Mouse (Mus musculus): ENCODE data around the gene Sqstm1. TPM values are rescaled to one million over a fixed set of nuclear protein-coding genes. Genes with fewer than 3 reads are reported as not detected.

The Sqstm1 gene
- 206 and 241 TPM in 2 replicates for polyA plus RNA-seq (2012)

DNA sequence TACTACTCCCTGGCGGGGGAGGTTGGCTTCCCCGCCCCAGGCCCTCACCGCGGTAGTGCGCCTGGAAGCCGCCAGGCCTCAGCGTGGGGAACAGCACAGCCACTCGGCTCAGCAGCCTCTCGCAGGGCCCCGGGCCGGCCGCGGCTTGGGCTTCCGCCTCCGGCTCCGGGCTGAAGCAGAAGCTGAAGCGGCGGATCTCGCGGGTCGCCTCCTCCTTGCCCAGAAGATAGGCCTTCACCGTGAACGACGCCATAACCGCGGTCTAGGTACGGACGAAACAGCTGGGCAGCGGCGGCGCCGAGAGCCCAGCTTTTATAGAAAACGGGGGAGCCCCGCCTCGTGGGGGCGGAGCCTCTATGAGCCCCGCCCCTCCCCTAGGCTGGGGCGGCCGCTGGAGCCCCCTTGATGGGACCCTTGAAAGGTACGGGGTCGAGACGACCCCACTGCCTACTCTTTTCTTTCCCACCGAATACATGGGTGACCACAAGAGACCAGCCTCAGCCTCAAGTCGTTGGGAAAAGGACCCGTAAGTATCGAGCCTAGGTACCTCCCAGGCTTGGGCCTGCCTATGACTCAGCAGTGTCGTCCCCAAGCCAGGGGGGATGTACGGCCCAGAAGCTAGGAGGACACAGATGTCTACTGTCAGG lies at the start of gene Sqstm1, which contains the start of gene Mgat4b:
Sqstm1 (minus strand) TSS at position 323 of the 647 bp plus-strand sequence.
Mgat4b (plus strand) TSS at position 386 of the 647 bp plus-strand sequence.

GRCm38 (mm10) chr11:50238324-50238723 lies 27.7 kb upstream of the Sqstm1 start, which contains the start of gene Ltc4s:
Gene Ltc4s, minus strand, starts transcription at chr11:50238616.

GRCm38 (mm10) chr11:50174111-50174729 lies 36.4 kb downstream of the Sqstm1 start, which contains the start of gene Mrnip:
Gene Mrnip, plus strand, starts transcription at chr11:50174444.

Other genes starting within 250 kb of the Sqstm1 start
- gene Rnf130, start 185.5 kb downstream of the Sqstm1 start, polyA plus RNA-seq (2012) = 66.1 and 69.4 TPM in 2 replicates
- gene Tbc1d9b, start 79.4 kb downstream of the Sqstm1 start, polyA plus RNA-seq (2012) = 87.5 and 102 TPM in 2 replicates
- gene Mrnip, start 36.4 kb downstream of the Sqstm1 start, polyA plus RNA-seq (2012) = 6.4 and 6.7 TPM in 2 replicates
- 137 and 156 TPM in 2 replicates for gene Mgat4b, start 63 bp upstream of the Sqstm1 start, polyA plus RNA-seq (2012)
- gene Ltc4s, start 27.8 kb upstream of the Sqstm1 start, polyA plus RNA-seq (2012) = 5.5 and 12.0 TPM in 2 replicates
- 15.5 and 17.3 TPM in 2 replicates for gene Maml1, start 81.5 kb upstream of the Sqstm1 start, polyA plus RNA-seq (2012)
- gene Canx, start 114.8 kb upstream of the Sqstm1 start, polyA plus RNA-seq (2012) = 66.4 and 107 TPM in 2 replicates
- gene Cby3, start 143.6 kb upstream of the Sqstm1 start, polyA plus RNA-seq (2012) = 0.11 and 0.84 TPM in 2 replicates
- 450 and 581 TPM in 2 replicates for gene Hnrnph1, start 166.2 kb upstream of the Sqstm1 start, polyA plus RNA-seq (2012)
- gene Rufy1, start 220.3 kb upstream of the Sqstm1 start, polyA plus RNA-seq (2012) = 12.6 and 14.7 TPM in 2 replicates

Measured in megakaryocyte-erythroid progenitor cell, adult 5 weeks (primary cell).